Mouse (Mus musculus) midbrain, embryonic 12.5 days (tissue): Measurements from ENCODE around the gene Tmtc4. TPM values are rescaled to one million over a fixed set of nuclear protein-coding genes. Genes with fewer than 3 reads are reported as not detected.

Experiments used
- ATAC-seq: fragments of 200-750 bp; cut with Nextera tagmentation; 2 replicates; pipeline ENCODE4 v1.8.0; 2017; ENCODE audit warnings: low read depth, moderate TSS enrichment, moderate library complexity; ENCODE audit not compliant: low FRiP score
- H3K27ac ChIP-seq: fragments of 300-500 bp; sonication (generic); replicated peaks from 2 replicates; pipeline ENCODE4 v1.5.1; 2016; ENCODE audit warnings: mild to moderate bottlenecking
- H3K27me3 ChIP-seq: fragments of 300-500 bp; sonication (generic); 2 replicates; pipeline ENCODE4 v1.6.1; 2016; ENCODE audit warnings: mild to moderate bottlenecking
- H3K36me3 ChIP-seq: fragments of 300-500 bp; sonication (generic); 2 replicates; pipeline ENCODE4 v1.6.1; 2016
- H3K4me1 ChIP-seq: fragments of 300-500 bp; sonication (generic); 2 replicates; pipeline ENCODE4 v1.6.1; 2016
- H3K4me2 ChIP-seq: fragments of 300-500 bp; sonication (generic); replicated peaks from 2 replicates; pipeline ENCODE4 v1.6.1; 2016; ENCODE audit warnings: mild to moderate bottlenecking, moderate library complexity
- H3K4me3 ChIP-seq: fragments of 300-500 bp; sonication (generic); 2 replicates; pipeline ENCODE4 v1.5.1; 2016; ENCODE audit warnings: mild to moderate bottlenecking
- H3K9ac ChIP-seq: fragments of 300-500 bp; sonication (generic); replicated peaks from 2 replicates; pipeline ENCODE4 v1.6.1; 2016; ENCODE audit warnings: mild to moderate bottlenecking, moderate library complexity
- H3K9me3 ChIP-seq: fragments of 300-500 bp; sonication (generic); 2 replicates; pipeline ENCODE4 v1.6.1; 2016; ENCODE audit warnings: mild to moderate bottlenecking
- WGBS: fragments of 180-500 bp; shearing (Covaris S2); methylation state at CpG from one replicate; pipeline ENCODE4 v1.1.7; 2016; 5-methylcytosine and 5-hydroxymethylcytosine counted together
- polyA plus RNA-seq: library from polyadenylated mRNA; unstranded; fragments of >200 nt; fragmentation: Nextera tagmentation; extraction: Ambion mirVana; gene quantifications from 2 replicates; pipeline ENCODE4 v1.2.1, GENCODE M21; 2016

Gene Tmtc4
- polyA plus RNA-seq, 1 experiment from 2014 or later, result 45.8 TPM

DNA sequence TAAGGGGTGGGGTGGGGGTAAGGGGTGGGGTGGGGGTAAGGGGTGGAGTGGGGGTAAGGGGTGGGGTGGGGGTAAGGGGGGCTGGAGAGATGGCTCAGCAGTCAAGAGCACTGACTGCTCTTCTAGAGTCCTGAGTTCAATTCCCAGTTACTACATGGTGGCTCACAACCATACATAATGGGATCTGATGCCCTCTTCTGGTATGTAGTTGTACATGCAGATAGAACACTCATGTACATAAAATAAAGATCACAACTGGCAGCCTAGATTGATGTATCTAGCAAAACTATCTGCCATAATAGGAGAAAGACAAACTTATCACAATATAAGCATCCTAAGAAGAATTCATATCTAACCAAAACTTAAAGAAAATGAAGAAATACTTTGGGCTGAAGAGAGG, 85.3 kb downstream of the Tmtc4 start:
- no peak for ATAC-seq
- H3K36me3 ChIP-seq, result no peaks in the 10 kb centered on the region
- H3K4me2 ChIP-seq, result no peak overlapping the region
- no peak overlapping the region for H3K4me3 ChIP-seq
- H3K9me3 ChIP-seq, result no peaks in the 10 kb centered on the region
- H3K9ac ChIP-seq, result no peak overlapping the region
- no peak overlapping the region for H3K27ac ChIP-seq
- H3K27me3 ChIP-seq, result no peaks in the 10 kb centered on the region
- no peaks in the 10 kb centered on the region; the same call in 1 of the 2 replicates for H3K4me1 ChIP-seq

- no peak overlapping the region for H3K9ac ChIP-seq
- no peaks in the 10 kb centered on the region for H3K9me3 ChIP-seq
- no peak overlapping the region for H3K27ac ChIP-seq
- H3K4me3 ChIP-seq, result no peak overlapping the region
- ATAC-seq, result no peak
- 100% methylated on average over 1 of the region's 1 CpGs for WGBS
- no peaks in the 10 kb centered on the region for H3K36me3 ChIP-seq
- no peaks in the 10 kb centered on the region; the same call in 1 of the 2 replicates for H3K4me1 ChIP-seq
- no peaks in the 10 kb centered on the region for H3K27me3 ChIP-seq
- H3K4me2 ChIP-seq, result no peak overlapping the region
Measured at GRCm38 (mm10) chr14:122896106-122896505, 87.7 kb downstream of the Tmtc4 start.

DNA sequence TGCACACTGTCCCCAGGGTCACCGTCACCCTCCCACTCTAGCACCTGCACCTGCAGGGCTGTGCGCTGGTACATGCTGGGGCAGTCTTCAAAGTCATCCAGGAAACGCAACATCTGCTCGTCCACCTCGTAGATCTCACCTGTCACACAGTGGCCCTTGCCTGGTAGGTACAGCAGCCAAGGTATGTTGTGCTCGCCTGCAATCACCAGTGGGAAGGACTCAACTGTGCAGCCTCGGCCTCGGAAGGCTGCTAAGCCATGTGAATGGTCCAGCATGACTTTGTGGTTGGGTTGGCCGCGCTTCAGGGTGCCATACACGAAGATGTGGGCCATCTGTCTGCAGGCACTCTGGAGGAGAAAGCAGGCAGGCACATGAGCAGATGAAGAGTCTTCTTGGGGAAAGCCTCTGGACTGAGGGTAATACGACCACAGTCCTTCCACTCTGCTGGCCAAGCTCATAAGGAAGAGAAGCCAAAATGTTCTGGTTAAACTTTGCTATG, 92.3 kb downstream of the Tmtc4 start:
- Histone ChIP-seq H3K9ac (no peak overlapping the region), H3K4me2 (no peak overlapping the region), H3K27ac (no peak overlapping the region), H3K9me3 (no peaks in the 10 kb centered on the region), H3K36me3 (no peaks in the 10 kb centered on the region), H3K4me1 (no peaks in the 10 kb centered on the region), H3K27me3 (no peaks in the 10 kb centered on the region), H3K4me3 (no peak overlapping the region)
- no peak for ATAC-seq
- WGBS, result 93% methylated on average over 12 of the region's 12 CpGs

GRCm38 (mm10) chr14:122888480-122888872, 95.4 kb downstream of the Tmtc4 start:
- H3K4me3 ChIP-seq, result no peak overlapping the region
- no peaks in the 10 kb centered on the region for H3K9me3 ChIP-seq
- H3K9ac ChIP-seq, result no peak overlapping the region
- H3K4me1 ChIP-seq, result peaks cover 9% of the 10 kb centered on the region
- no peaks in the 10 kb centered on the region for H3K36me3 ChIP-seq
- no peak overlapping the region for H3K27ac ChIP-seq
- H3K27me3 ChIP-seq, result no peaks in the 10 kb centered on the region
- H3K4me2 ChIP-seq, result no peak overlapping the region
- WGBS, result 100% methylated on average over 1 of the region's 1 CpGs
- no peak for ATAC-seq

DNA sequence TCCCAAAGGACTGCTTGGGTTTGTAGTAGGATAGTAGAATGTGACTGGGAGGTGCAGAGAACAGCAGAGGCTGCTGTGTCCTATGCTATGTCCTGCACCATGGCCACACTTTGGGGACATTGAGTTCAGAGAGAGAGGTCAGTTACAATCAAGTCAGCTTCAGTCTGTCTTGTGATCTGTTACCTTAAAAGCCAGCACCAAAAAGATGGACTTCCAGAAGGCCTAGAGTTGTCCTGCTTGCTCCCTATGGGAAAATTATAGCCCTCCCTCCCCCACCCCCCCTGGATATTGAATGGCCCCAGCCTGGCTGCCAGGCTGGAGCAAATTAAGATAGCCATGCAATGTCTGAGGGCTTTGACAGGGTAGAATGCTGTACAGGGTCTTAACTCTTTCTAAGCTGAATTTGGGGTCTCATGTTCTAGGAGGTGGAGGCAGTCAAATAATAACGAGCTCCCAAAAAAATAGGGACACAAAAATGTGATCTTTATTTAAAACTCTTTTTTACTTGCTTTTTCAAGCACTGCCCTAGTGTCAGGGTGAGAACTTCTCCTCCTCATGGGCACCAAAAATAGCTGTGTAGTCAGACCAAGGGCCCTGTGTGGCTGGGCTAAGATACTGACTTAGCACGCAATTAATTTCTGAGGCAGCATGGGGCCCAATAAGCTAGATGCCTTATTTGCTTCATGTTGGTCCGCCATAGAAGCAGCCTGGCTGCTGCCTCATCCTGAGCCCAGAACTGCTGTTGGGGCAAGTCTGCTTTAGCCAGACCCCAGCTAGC, 95.9 kb downstream of the Tmtc4 start:
- no peaks in the 10 kb centered on the region for H3K36me3 ChIP-seq
- no peak overlapping the region for H3K9ac ChIP-seq
- H3K4me3 ChIP-seq, result no peak overlapping the region
- no peaks in the 10 kb centered on the region for H3K9me3 ChIP-seq
- H3K4me1 ChIP-seq, result peaks cover 15% of the 10 kb centered on the region
- H3K27ac ChIP-seq, result no peak overlapping the region
- 84% methylated on average over 3 of the region's 3 CpGs for WGBS
- no peak for ATAC-seq
- H3K4me2 ChIP-seq, result no peak overlapping the region
- H3K27me3 ChIP-seq, result no peaks in the 10 kb centered on the region

GRCm38 (mm10) chr14:122887278-122887677, 96.6 kb downstream of the Tmtc4 start:
- Histone ChIP-seq H3K4me3 (no peak overlapping the region), H3K27ac (no peak overlapping the region), H3K36me3 (no peaks in the 10 kb centered on the region), H3K4me1 (peaks cover 21% of the 10 kb centered on the region), H3K4me2 (no peak overlapping the region), H3K27me3 (no peaks in the 10 kb centered on the region), H3K9ac (no peak overlapping the region), H3K9me3 (no peaks in the 10 kb centered on the region)
- WGBS, result 85% methylated on average over 1 of the region's 1 CpGs
- no peak for ATAC-seq

DNA sequence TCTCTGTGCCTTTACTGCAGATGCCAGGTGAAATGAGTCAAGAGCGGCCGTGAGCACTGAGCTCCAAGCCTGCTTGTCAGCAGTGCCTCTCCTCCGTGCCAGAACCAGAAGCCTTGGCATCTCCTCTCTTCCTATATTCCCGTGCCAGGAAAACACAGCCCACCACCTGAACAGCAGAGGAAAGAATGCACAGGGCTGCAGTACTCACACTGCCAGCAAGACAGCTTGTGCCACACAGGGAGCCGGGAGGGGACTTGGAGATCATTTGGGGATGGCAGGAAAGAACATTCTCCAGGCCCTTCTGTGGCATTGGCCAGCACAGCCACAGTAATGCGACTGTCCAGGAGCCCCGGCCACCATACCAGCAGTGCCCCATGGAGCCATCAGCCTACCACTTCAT, 97.9 kb downstream of the Tmtc4 start:
- Histone ChIP-seq H3K4me1 (peaks cover 30% of the 10 kb centered on the region), H3K9ac (no peak overlapping the region), H3K4me2 (no peak overlapping the region), H3K4me3 (no peak overlapping the region), H3K36me3 (no peaks in the 10 kb centered on the region), H3K9me3 (no peaks in the 10 kb centered on the region), H3K27me3 (no peaks in the 10 kb centered on the region), H3K27ac (no peak overlapping the region)
- 95% methylated on average over 7 of the region's 7 CpGs for WGBS
- ATAC-seq, result no peak

GRCm38 (mm10) chr14:122883821-122884584, 99.8 kb downstream of the Tmtc4 start:
- no peaks in the 10 kb centered on the region for H3K27me3 ChIP-seq
- H3K36me3 ChIP-seq, result no peaks in the 10 kb centered on the region
- no peak overlapping the region for H3K4me2 ChIP-seq
- no peak overlapping the region for H3K9ac ChIP-seq
- 49% methylated on average over 10 of the region's 10 CpGs for WGBS
- no peaks in the 10 kb centered on the region for H3K9me3 ChIP-seq
- peaks cover 30% of the 10 kb centered on the region for H3K4me1 ChIP-seq
- H3K27ac ChIP-seq, result peak overlapping the region; percentile 40; the same call in 1 of the 2 replicates
- ATAC-seq, result peak; percentile 60
- no peak overlapping the region for H3K4me3 ChIP-seq

DNA sequence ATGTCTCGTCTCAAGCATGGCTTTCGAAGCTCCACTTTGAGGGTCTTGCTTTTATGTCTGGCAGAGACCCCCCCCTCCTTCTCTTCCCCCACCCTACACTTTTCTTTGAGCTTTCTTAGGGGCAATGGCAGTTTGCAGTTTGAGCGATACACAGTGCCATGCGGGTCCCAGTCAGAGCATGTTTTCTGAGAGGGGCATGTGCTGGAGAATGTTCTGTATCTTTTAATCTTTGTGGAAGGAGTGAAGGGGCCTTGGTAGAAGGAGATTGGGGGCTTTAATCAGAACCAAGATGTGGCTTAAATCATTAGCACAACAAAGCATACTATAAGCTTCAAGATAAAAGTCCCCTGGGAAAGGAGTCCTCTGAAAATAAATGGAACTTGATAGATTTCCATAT, 100.4 kb downstream of the Tmtc4 start:
- Histone ChIP-seq H3K4me2 (no peak overlapping the region), H3K9ac (no peak overlapping the region), H3K4me3 (no peak overlapping the region), H3K27ac (peak overlapping the region; percentile 52; the same call in 1 of the 2 replicates), H3K36me3 (no peaks in the 10 kb centered on the region), H3K4me1 (peaks cover 33% of the 10 kb centered on the region), H3K27me3 (0 out of 2 replicates have a peak, but pooled peaks cover 3% of the 10 kb centered on the region), H3K9me3 (no peaks in the 10 kb centered on the region)
- ATAC-seq, result peak; percentile 50
- 49% methylated on average over 4 of the region's 4 CpGs for WGBS

- H3K36me3 ChIP-seq, result no peaks in the 10 kb centered on the region
- peak overlapping the region; percentile 52 for H3K27ac ChIP-seq
- peak; percentile 61 for ATAC-seq
- WGBS, result 63% methylated on average over 7 of the region's 7 CpGs
- H3K4me3 ChIP-seq, result no peak overlapping the region
- no peak overlapping the region for H3K9ac ChIP-seq
- H3K4me2 ChIP-seq, result no peak overlapping the region
- peaks cover 33% of the 10 kb centered on the region for H3K4me1 ChIP-seq
- H3K9me3 ChIP-seq, result no peaks in the 10 kb centered on the region
- H3K27me3 ChIP-seq, result 0 out of 2 replicates have a peak, but pooled peaks cover 3% of the 10 kb centered on the region
Measured at GRCm38 (mm10) chr14:122882795-122883409, 100.9 kb downstream of the Tmtc4 start.

DNA sequence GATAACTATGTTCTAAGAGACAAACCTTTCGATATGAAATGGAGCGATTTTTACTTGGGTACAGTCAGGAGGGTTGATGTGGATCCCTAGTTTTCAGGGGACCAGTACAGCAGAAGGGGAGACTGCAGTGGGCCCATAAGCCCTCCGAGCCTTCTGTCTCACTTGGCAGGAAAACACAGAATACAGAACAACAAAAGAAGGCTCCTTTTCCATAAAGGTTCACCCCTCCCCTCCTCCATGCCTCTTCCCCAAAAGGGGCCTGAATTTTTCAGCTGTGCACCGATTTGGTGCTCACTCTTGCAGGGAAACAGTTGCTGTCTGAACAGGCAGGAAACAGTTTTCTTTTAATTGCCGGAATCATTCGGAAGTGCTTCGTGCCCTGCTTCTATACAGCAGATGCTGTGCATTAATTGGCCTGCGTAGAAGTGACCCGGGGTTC, 101.6 kb downstream of the Tmtc4 start:
- H3K36me3 ChIP-seq, result no peaks in the 10 kb centered on the region
- no peak overlapping the region for H3K9ac ChIP-seq
- H3K4me2 ChIP-seq, result no peak overlapping the region
- peak; percentile 38; the same call in 1 of the 2 replicates for ATAC-seq
- H3K27ac ChIP-seq, result peak overlapping the region; percentile 52
- no peak overlapping the region for H3K4me3 ChIP-seq
- H3K9me3 ChIP-seq, result no peaks in the 10 kb centered on the region
- H3K27me3 ChIP-seq, result 0 out of 2 replicates have a peak, but pooled peaks cover 3% of the 10 kb centered on the region
- WGBS, result 46% methylated on average over 9 of the region's 9 CpGs
- H3K4me1 ChIP-seq, result peaks cover 33% of the 10 kb centered on the region

DNA sequence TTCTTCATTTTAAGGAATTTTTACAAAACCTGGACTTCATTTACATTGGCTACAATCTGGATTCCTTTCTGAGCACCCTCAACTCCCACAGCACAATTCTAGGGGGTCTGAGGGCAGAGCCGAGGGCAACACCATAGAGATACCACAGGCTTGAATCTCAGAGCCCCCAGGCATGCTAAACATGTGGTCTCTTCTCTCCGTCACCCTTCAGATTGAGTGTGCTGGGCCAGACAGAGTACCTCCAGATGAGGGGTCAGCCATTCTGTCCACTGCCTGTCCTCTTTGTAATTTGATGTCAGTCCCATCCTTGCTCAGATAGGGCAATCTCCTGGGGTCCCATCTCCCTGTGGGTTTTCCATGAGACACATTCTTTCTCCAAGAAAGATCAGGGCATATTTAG, 102.1 kb downstream of the Tmtc4 start:
- no peak overlapping the region for H3K9ac ChIP-seq
- no peaks in the 10 kb centered on the region for H3K9me3 ChIP-seq
- H3K27ac ChIP-seq, result peak overlapping the region; percentile 52; the same call in 1 of the 2 replicates
- 0 out of 2 replicates have a peak, but pooled peaks cover 3% of the 10 kb centered on the region for H3K27me3 ChIP-seq
- H3K4me2 ChIP-seq, result no peak overlapping the region
- 58% methylated on average over 2 of the region's 2 CpGs for WGBS
- no peaks in the 10 kb centered on the region for H3K36me3 ChIP-seq
- H3K4me1 ChIP-seq, result peaks cover 33% of the 10 kb centered on the region
- no peak for ATAC-seq
- no peak overlapping the region for H3K4me3 ChIP-seq
